Mouse (Mus musculus): ENCODE data around the gene Ddit4.

DNA sequence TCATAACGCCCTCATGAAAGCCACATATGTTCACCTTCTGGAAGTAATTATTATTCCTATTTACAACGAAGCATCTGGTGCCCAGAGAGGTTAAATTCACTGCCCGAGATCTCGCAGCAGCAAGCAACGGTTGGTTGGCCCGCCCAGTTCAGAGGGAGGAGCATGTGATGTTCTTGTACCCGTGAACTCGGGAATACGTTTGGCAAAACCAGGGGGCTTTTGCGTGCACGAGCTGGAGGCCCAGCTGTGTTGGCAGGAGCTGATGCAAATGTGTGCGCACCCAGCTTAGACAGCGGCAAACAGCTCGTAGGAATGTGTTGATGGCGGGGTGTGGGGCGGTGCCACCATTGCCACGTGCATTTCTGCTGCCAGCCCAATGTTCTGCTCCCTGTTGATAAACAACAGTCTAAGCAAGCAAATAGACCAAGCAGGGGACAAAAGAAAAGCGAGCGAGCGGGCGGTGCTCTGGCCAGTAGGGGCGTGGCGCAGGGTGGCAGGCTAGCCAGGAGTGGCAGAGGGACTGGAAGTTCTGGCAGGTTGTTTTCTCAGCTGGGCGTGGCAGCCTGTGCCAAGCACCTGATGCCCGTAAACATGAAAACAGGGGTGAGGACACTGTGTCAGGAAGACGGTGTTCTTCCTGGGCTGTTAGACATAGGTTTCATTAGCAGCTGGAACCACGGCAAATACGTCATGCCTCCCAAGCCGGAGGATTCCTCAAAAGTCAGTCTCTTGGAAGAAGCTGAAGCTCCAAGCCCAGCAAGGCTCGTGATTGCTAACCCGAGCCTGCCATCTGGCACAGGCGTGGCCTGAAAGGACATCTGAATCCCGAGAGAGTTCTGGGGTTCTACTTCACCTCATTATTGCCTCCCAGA lies 30.6 kb downstream of the Ddit4 start:
- no peak for TF ChIP-seq GATA1 (IDR thresholded peaks at IDR 0.05; ENCODE audit: low read length)
- TF ChIP-seq TAL1 (IDR thresholded peaks at IDR 0.05; ENCODE audit: low read length): no peak

All from erythroblast, embryonic 14.5 days (primary cell).